Mouse (Mus musculus) intestine, embryonic 15.5 days (tissue): Measurements from ENCODE around the gene Hmgcr. TPM values are rescaled to one million over a fixed set of nuclear protein-coding genes. Genes with fewer than 3 reads are reported as not detected.

Experiments used
- ATAC-seq: fragments of 200-750 bp; cut with Nextera tagmentation; 2 replicates; pipeline ENCODE4 v1.8.0; 2017; ENCODE audit warnings: moderate TSS enrichment, moderate library complexity
- H3K27ac ChIP-seq: fragments of 300-500 bp; sonication (generic); 2 replicates; pipeline ENCODE4 v1.5.1; 2015; ENCODE audit warnings: mild to moderate bottlenecking, inconsistent platforms
- H3K27me3 ChIP-seq: fragments of 300-500 bp; sonication (generic); replicated peaks from 2 replicates; pipeline ENCODE4 v1.6.1; 2015; ENCODE audit warnings: inconsistent platforms
- H3K36me3 ChIP-seq: fragments of 300-500 bp; sonication (generic); 2 replicates; pipeline ENCODE4 v1.6.1; 2015; ENCODE audit warnings: inconsistent platforms
- H3K4me1 ChIP-seq: fragments of 300-500 bp; sonication (generic); replicated peaks from 2 replicates; pipeline ENCODE4 v1.6.1; 2015; ENCODE audit warnings: inconsistent platforms
- H3K4me2 ChIP-seq: fragments of 300-500 bp; sonication (generic); replicated peaks from 2 replicates; pipeline ENCODE4 v1.6.1; 2015; ENCODE audit warnings: mild to moderate bottlenecking, inconsistent platforms
- H3K4me3 ChIP-seq: fragments of 300-500 bp; sonication (generic); replicated peaks from 2 replicates; pipeline ENCODE4 v1.5.1; 2015; ENCODE audit warnings: inconsistent platforms
- H3K9ac ChIP-seq: fragments of 300-500 bp; sonication (generic); 2 replicates; pipeline ENCODE4 v1.6.1; 2015; ENCODE audit warnings: inconsistent platforms
- H3K9me3 ChIP-seq: fragments of 300-500 bp; sonication (generic); 2 replicates; pipeline ENCODE4 v1.6.1; 2016; ENCODE audit warnings: inconsistent platforms
- whole genome bisulfite sequencing: fragments of 180-500 bp; shearing (Covaris S2); methylation state at CpG from one replicate; pipeline ENCODE4 v1.1.7; 2015; 5-methylcytosine and 5-hydroxymethylcytosine counted together
- polyA plus RNA-seq: library from polyadenylated mRNA; unstranded; fragments of >200 nt; fragmentation: Nextera tagmentation; extraction: Ambion mirVana; gene quantifications from 2 replicates; pipeline ENCODE4 v1.2.1, GENCODE M21; 2015

Hmgcr gene
- polyA plus RNA-seq, result 89.1 and 101 TPM in 2 replicates

- peak within 1 kb of the TSS; percentile 93 for H3K27ac ChIP-seq
- peak within 1 kb of the TSS; percentile 93 for H3K9ac ChIP-seq
- H3K4me3 ChIP-seq, result peak within 1 kb of the TSS; percentile 87
- H3K27me3 ChIP-seq, result no peaks in the 10 kb centered on the region
- WGBS, result under 1% methylated on average over 70 of the region's 70 CpGs
- H3K4me1 ChIP-seq, result peaks cover 12% of the 10 kb centered on the region; the same call in 1 of the 2 replicates
- H3K36me3 ChIP-seq, result 0 out of 2 replicates have a peak, but pooled peaks cover 2% of the 10 kb centered on the region
- H3K9me3 ChIP-seq, result no peaks in the 10 kb centered on the region
- ATAC-seq, result peak; percentile 100
- peak within 1 kb of the TSS; percentile 71 for H3K4me2 ChIP-seq
These were observed at the start of gene Hmgcr for GRCm38 (mm10) chr13:96670406-96671077. Gene Hmgcr (minus strand): TSS chr13:96670936.

DNA sequence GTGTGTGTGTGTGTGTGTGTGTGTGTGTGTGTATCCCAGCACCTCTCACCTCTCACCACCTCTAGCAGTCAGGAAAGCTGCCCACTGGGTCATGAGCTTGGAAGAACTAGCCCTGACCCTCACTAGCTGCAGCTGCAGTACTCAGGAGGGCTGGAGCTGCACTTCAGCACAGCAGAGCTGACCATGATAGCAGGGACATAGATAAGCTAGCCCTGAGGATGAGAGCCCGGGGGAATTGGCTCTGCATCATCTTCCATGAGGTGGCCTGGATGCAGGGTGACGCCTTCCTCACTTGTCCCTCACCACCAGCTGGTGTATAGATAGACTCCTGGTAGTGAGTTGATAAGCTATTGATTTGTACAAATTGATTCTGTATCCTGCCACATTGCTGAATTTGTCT is 49.3 kb upstream of the Hmgcr start:
- no peak overlapping the region for H3K4me3 ChIP-seq
- no peak overlapping the region for H3K27ac ChIP-seq
- H3K36me3 ChIP-seq, result no peaks in the 10 kb centered on the region
- H3K9me3 ChIP-seq, result no peaks in the 10 kb centered on the region
- no peak for ATAC-seq
- H3K4me1 ChIP-seq, result no peaks in the 10 kb centered on the region
- WGBS, result 69% methylated on average over 2 of the region's 2 CpGs
- H3K4me2 ChIP-seq, result no peak overlapping the region
- no peaks in the 10 kb centered on the region for H3K27me3 ChIP-seq
- no peak overlapping the region for H3K9ac ChIP-seq

DNA sequence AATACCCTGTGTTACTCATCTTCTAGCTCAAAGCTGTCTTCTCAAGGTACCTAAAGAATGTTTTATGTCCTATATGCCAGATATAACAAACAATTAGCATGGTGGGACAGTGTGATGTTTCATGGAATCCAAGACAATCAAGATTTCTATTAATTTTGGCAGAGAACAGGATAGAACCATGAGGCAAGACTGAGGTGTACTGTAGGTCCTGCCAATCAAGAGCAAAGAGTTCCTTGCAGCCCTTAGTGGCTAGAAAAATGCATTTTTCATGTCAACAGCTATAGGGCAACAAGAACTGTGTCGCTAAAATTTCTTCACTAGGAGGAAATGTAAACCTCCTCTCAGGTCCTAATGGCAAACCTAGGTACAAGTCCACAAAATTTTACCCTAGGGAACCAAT is 47.1 kb upstream of the Hmgcr start:
- H3K9ac ChIP-seq, result no peak overlapping the region
- H3K27ac ChIP-seq, result no peak overlapping the region
- no peaks in the 10 kb centered on the region for H3K36me3 ChIP-seq
- no peaks in the 10 kb centered on the region for H3K27me3 ChIP-seq
- no peaks in the 10 kb centered on the region for H3K4me1 ChIP-seq
- H3K4me3 ChIP-seq, result no peak overlapping the region
- no peak for ATAC-seq
- WGBS, result 70% methylated on average over 1 of the region's 1 CpGs
- no peak overlapping the region for H3K4me2 ChIP-seq
- no peaks in the 10 kb centered on the region for H3K9me3 ChIP-seq

DNA sequence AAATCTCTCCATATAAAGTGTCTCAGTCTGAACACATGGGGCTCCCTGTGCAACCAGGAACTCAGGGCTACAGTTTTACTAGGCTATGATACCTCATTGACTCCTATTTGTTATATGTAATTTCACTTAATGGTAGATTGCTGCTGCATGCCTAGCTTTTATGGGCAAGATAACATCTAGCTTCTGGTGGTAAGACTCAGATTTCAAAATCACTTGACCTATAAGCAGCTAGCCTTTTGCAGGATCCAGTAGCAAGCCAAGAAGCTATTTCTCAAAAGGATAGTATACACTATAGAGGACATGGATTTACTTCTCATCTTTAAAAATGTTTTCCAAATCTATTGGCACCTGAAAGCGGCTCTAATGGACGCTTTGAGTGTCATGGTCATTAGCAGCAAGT is 45.6 kb upstream of the Hmgcr start:
- H3K4me1 ChIP-seq, result no peaks in the 10 kb centered on the region
- no peak overlapping the region for H3K4me3 ChIP-seq
- H3K4me2 ChIP-seq, result no peak overlapping the region
- no peak for ATAC-seq
- H3K36me3 ChIP-seq, result no peaks in the 10 kb centered on the region
- no peak overlapping the region for H3K27ac ChIP-seq
- H3K9me3 ChIP-seq, result no peaks in the 10 kb centered on the region
- WGBS, result 87% methylated on average over 2 of the region's 2 CpGs
- H3K27me3 ChIP-seq, result no peaks in the 10 kb centered on the region
- no peak overlapping the region for H3K9ac ChIP-seq

GRCm38 (mm10) chr13:96709269-96710233 is 38.8 kb upstream of the Hmgcr start:
- ATAC-seq, result no peak
- H3K9ac ChIP-seq, result no peak overlapping the region
- no peaks in the 10 kb centered on the region for H3K27me3 ChIP-seq
- no peak overlapping the region for H3K4me3 ChIP-seq
- H3K4me2 ChIP-seq, result no peak overlapping the region
- no peaks in the 10 kb centered on the region for H3K9me3 ChIP-seq
- H3K27ac ChIP-seq, result no peak overlapping the region
- no peaks in the 10 kb centered on the region for H3K4me1 ChIP-seq
- 65% methylated on average over 8 of the region's 8 CpGs for WGBS
- no peaks in the 10 kb centered on the region for H3K36me3 ChIP-seq

GRCm38 (mm10) chr13:96702567-96703278 is 32.0 kb upstream of the Hmgcr start:
- no peak overlapping the region for H3K9ac ChIP-seq
- ATAC-seq, result no peak
- no peak overlapping the region for H3K4me2 ChIP-seq
- H3K9me3 ChIP-seq, result no peaks in the 10 kb centered on the region
- 76% methylated on average over 9 of the region's 9 CpGs for WGBS
- H3K36me3 ChIP-seq, result no peaks in the 10 kb centered on the region
- H3K4me3 ChIP-seq, result no peak overlapping the region
- H3K27ac ChIP-seq, result no peak overlapping the region
- no peaks in the 10 kb centered on the region for H3K4me1 ChIP-seq
- H3K27me3 ChIP-seq, result no peaks in the 10 kb centered on the region

GRCm38 (mm10) chr13:96697805-96698586 is 27.3 kb upstream of the Hmgcr start:
- H3K27ac ChIP-seq, result no peak overlapping the region
- no peak overlapping the region for H3K9ac ChIP-seq
- no peaks in the 10 kb centered on the region for H3K9me3 ChIP-seq
- H3K27me3 ChIP-seq, result no peaks in the 10 kb centered on the region
- H3K36me3 ChIP-seq, result no peaks in the 10 kb centered on the region
- no peak overlapping the region for H3K4me3 ChIP-seq
- no peak overlapping the region for H3K4me2 ChIP-seq
- no peaks in the 10 kb centered on the region for H3K4me1 ChIP-seq
- WGBS, result 61% methylated on average over 8 of the region's 8 CpGs
- peak; percentile 77; the same call in 1 of the 2 replicates for ATAC-seq

DNA sequence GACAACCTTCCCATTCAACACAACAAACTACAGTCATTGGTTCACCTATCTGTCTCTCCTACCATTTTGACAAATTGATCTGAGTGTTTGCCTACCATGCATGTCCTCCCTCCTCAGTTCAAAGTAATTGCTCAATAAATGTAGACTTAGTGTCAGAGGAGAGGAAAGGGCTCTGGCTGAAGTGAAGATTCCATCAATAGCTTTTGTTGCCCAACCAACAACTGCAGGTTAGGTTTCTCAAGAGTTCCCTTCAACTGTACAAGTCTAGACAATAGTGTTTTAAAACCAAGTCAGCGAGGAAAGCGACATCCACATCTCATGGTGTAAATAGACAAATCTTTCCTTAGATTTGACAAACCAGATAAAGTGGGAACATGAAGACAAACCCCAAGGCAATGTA is 24.7 kb upstream of the Hmgcr start:
- H3K4me3 ChIP-seq, result no peak overlapping the region
- WGBS, result 96% methylated on average over 2 of the region's 2 CpGs
- no peaks in the 10 kb centered on the region for H3K27me3 ChIP-seq
- no peaks in the 10 kb centered on the region for H3K36me3 ChIP-seq
- no peak overlapping the region for H3K27ac ChIP-seq
- no peaks in the 10 kb centered on the region for H3K9me3 ChIP-seq
- no peak for ATAC-seq
- no peak overlapping the region for H3K9ac ChIP-seq
- no peak overlapping the region for H3K4me2 ChIP-seq
- no peaks in the 10 kb centered on the region for H3K4me1 ChIP-seq

DNA sequence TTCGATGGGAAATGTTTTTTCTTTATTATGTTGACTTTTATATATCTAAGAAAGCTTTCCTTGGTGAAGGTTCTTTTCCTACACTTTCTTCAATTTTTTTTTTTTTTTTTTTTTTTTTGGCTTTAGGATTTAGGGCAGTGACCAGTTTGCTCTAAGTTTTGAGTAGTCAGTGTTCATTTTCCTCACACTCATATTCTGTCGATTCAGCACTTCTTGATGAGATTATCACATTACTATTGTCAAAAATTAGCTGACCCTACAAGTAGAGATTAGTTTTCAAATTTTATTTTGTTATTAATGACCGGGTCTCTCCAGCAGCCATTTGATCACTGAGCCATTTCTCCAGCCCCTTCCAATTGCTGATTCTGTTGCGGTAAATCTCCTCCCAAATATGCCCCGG is 19.2 kb upstream of the Hmgcr start:
- H3K9ac ChIP-seq, result no peak overlapping the region
- ATAC-seq, result no peak
- H3K27ac ChIP-seq, result no peak overlapping the region
- no peak overlapping the region for H3K4me3 ChIP-seq
- no peaks in the 10 kb centered on the region for H3K27me3 ChIP-seq
- no peak overlapping the region for H3K4me2 ChIP-seq
- no peaks in the 10 kb centered on the region for H3K36me3 ChIP-seq
- no peaks in the 10 kb centered on the region for H3K4me1 ChIP-seq
- no peaks in the 10 kb centered on the region for H3K9me3 ChIP-seq
- WGBS, result 91% methylated on average over 5 of the region's 5 CpGs

GRCm38 (mm10) chr13:96687261-96687660 is 16.5 kb upstream of the Hmgcr start:
- H3K4me2 ChIP-seq, result no peak overlapping the region
- H3K4me3 ChIP-seq, result no peak overlapping the region
- ATAC-seq, result no peak
- no peaks in the 10 kb centered on the region for H3K27me3 ChIP-seq
- H3K36me3 ChIP-seq, result no peaks in the 10 kb centered on the region
- H3K27ac ChIP-seq, result no peak overlapping the region
- H3K9ac ChIP-seq, result no peak overlapping the region
- H3K9me3 ChIP-seq, result no peaks in the 10 kb centered on the region
- H3K4me1 ChIP-seq, result no peaks in the 10 kb centered on the region
- 70% methylated on average over 9 of the region's 9 CpGs for WGBS

GRCm38 (mm10) chr13:96684779-96685178 is 14.0 kb upstream of the Hmgcr start:
- Histone ChIP-seq H3K9ac (no peak overlapping the region), H3K36me3 (no peaks in the 10 kb centered on the region), H3K4me3 (no peak overlapping the region), H3K27me3 (no peaks in the 10 kb centered on the region), H3K27ac (no peak overlapping the region), H3K4me1 (no peaks in the 10 kb centered on the region), H3K4me2 (no peak overlapping the region), H3K9me3 (no peaks in the 10 kb centered on the region)
- WGBS, result 84% methylated on average over 5 of the region's 5 CpGs
- no peak for ATAC-seq
